In the genomic region with DNA sequence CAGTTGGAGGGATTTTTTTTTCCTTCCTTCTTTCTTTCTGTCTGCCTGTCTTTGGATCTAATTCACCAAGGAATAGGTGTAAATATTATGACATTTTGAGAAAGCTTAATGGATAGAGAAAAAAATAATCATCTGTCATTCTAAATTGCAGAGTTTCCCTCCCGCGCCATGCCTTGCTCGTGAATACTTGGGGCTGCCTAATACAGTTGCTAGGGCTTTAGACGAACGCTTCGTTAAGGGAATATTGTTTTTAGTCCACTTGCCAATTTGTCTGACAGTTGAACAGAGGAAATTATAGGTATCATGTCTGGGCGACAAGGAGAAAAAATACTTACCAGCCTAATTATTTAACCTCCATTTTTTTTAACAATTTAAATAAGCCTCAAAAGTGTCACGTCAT, we compare ENCODE assay signal across 9 mouse cellular contexts. TPM values are rescaled to one million over a fixed set of nuclear protein-coding genes. Genes with fewer than 3 reads are reported as not detected.
A peak's percentile ranks its signal among the peaks of the same experiment; 100 is the strongest.
DNase-seq lines count a peak whose midpoint lies in the region; ATAC-seq and TF ChIP-seq lines count a peak whose summit lies in the region.
"Had no signal": no experiment of that assay in that cellular context is flagged by ENCODE, and none has a peak within 500 bp of the region (broad histone marks: within the 10 kb centered on the region; RNA-seq: fewer than 3 reads in every experiment).

No protein-coding gene starts in this region.

- no peak for DNase-seq in lung, postnatal 0 days (ENCODE audit: low spot score)
- DNase-seq in lung, postnatal 36 days: no peak
- no peak for DNase-seq in forebrain, postnatal 0 days
- DNase-seq in liver, embryonic 14.5 days (ENCODE audit: low read depth in 3 of 3, low spot score in 3 of 3): no peak
- no peak for DNase-seq in thymus, postnatal 10 days (ENCODE audit: low spot score in 2 of 2)
- no peak for DNase-seq in spleen, postnatal 36 days (ENCODE audit: low spot score in 2 of 2)
- DNase-seq in retina, embryonic 14.5 days (ENCODE audit: low spot score): no peak

- no peaks in the 10 kb centered on the region for H3K36me3 ChIP-seq in lung, postnatal 0 days (ENCODE audit: insufficient read depth, low read length)
- no peaks in the 10 kb centered on the region for H3K36me3 ChIP-seq in forebrain, postnatal 0 days (ENCODE audit: insufficient read depth)
- no peaks in the 10 kb centered on the region for H3K36me3 ChIP-seq in liver, embryonic 14.5 days (replicated peaks; ENCODE audit: control insufficient read depth, insufficient read depth, low read depth)
- H3K36me3 ChIP-seq in stomach, embryonic 16.5 days (ENCODE audit: control insufficient read depth, insufficient read depth, low read length): no peaks in the 10 kb centered on the region

- H3K9ac ChIP-seq in lung, postnatal 0 days (replicated peaks; ENCODE audit: low read depth): no peak overlapping the region
- peak overlapping the region; percentile 81 for H3K9ac ChIP-seq in forebrain, postnatal 0 days
- H3K9ac ChIP-seq in liver, embryonic 14.5 days (replicated peaks): no peak overlapping the region
- H3K9ac ChIP-seq in stomach, embryonic 16.5 days (ENCODE audit: low read length): no peak overlapping the region

- no peaks in the 10 kb centered on the region; the same call in 1 of the 2 replicates for H3K4me1 ChIP-seq in lung, postnatal 0 days (ENCODE audit: insufficient read depth, low read depth, low read length)
- H3K4me1 ChIP-seq in forebrain, postnatal 0 days (ENCODE audit: insufficient read depth): peaks cover 13% of the 10 kb centered on the region; the same call in 1 of the 2 replicates
- H3K4me1 ChIP-seq in liver, embryonic 14.5 days (replicated peaks; ENCODE audit: control insufficient read depth in 2 of 2, insufficient read depth in 2 of 2, low read length in 1 of 2): no peaks in the 10 kb centered on the region
- H3K4me1 ChIP-seq in stomach, embryonic 16.5 days (ENCODE audit: control insufficient read depth, insufficient read depth, low read length): peaks cover 23% of the 10 kb centered on the region

- TF ChIP-seq EP300 in lung, postnatal 0 days (IDR thresholded peaks at IDR 0.05): no peak
- TF ChIP-seq EP300 in liver, embryonic 14.5 days (IDR thresholded peaks at IDR 0.05; ENCODE audit: low read depth): no peak

- H3K27me3 ChIP-seq in lung, postnatal 0 days (replicated peaks; ENCODE audit: insufficient read depth, low read length): peaks cover 45% of the 10 kb centered on the region
- peaks cover 32% of the 10 kb centered on the region for H3K27me3 ChIP-seq in forebrain, postnatal 0 days (ENCODE audit: insufficient read depth, low read length)
- peaks cover 47% of the 10 kb centered on the region for H3K27me3 ChIP-seq in liver, embryonic 14.5 days (ENCODE audit: control insufficient read depth, insufficient read depth, low read length)
- peaks cover 44% of the 10 kb centered on the region for H3K27me3 ChIP-seq in stomach, embryonic 16.5 days (ENCODE audit: control insufficient read depth, insufficient read depth, low read length)

- WGBS in lung, postnatal 0 days: 2% methylated on average over 8 of the region's 8 CpGs
- WGBS in forebrain, postnatal 0 days: 1% methylated on average over 8 of the region's 8 CpGs
- WGBS in liver, embryonic 14.5 days (ENCODE audit: insufficient replicate concordance): 5% methylated on average over 8 of the region's 8 CpGs
- WGBS in stomach, embryonic 16.5 days: 7% methylated on average over 8 of the region's 8 CpGs

- no peak for ATAC-seq in lung, postnatal 0 days
- ATAC-seq in forebrain, postnatal 0 days: no peak
- no peak for ATAC-seq in liver, embryonic 14.5 days (ENCODE audit: insufficient read depth)
- ATAC-seq in stomach, embryonic 16.5 days (ENCODE audit: insufficient read depth, low FRiP score): no peak

- H3K27ac ChIP-seq in lung, postnatal 0 days (ENCODE audit: low read length): no peak overlapping the region
- H3K27ac ChIP-seq in forebrain, postnatal 0 days (ENCODE audit: low read depth, low read length): peak overlapping the region; percentile 88
- no peak overlapping the region for H3K27ac ChIP-seq in liver, embryonic 14.5 days
- H3K27ac ChIP-seq in stomach, embryonic 16.5 days (ENCODE audit: low read length): no peak overlapping the region

- no peaks in the 10 kb centered on the region for H3K9me3 ChIP-seq in lung, postnatal 0 days (ENCODE audit: low read length)
- no peaks in the 10 kb centered on the region for H3K9me3 ChIP-seq in forebrain, postnatal 0 days (ENCODE audit: low read length)
- H3K9me3 ChIP-seq in liver, embryonic 14.5 days (ENCODE audit: control insufficient read depth, low read length): no peaks in the 10 kb centered on the region
- H3K9me3 ChIP-seq in stomach, embryonic 16.5 days (replicated peaks; ENCODE audit: control insufficient read depth, low read length): no peaks in the 10 kb centered on the region

- TF ChIP-seq CTCF in lung, postnatal 0 days (IDR thresholded peaks at IDR 0.05): no peak
- TF ChIP-seq CTCF in forebrain, postnatal 0 days (IDR thresholded peaks at IDR 0.05; ENCODE audit: low read depth): no peak
- no peak for TF ChIP-seq CTCF in liver, embryonic 14.5 days (IDR thresholded peaks at IDR 0.05; ENCODE audit: low read depth)

- H3K4me3 ChIP-seq in lung, postnatal 0 days (ENCODE audit: low read depth, low read length): no peak overlapping the region
- peak overlapping the region; percentile 55 for H3K4me3 ChIP-seq in forebrain, postnatal 0 days (ENCODE audit: low read depth, low read length)
- H3K4me3 ChIP-seq in liver, embryonic 14.5 days (ENCODE audit: insufficient read depth in 1 of 2, low read depth in 2 of 2, low read length in 2 of 2): no peak overlapping the region
- H3K4me3 ChIP-seq in stomach, embryonic 16.5 days (replicated peaks; ENCODE audit: low read length): peak overlapping the region; percentile 46

- peak overlapping the region; percentile 35 for H3K4me2 ChIP-seq in lung, postnatal 0 days (replicated peaks; ENCODE audit: low read depth, low read length)
- peak overlapping the region; percentile 97 for H3K4me2 ChIP-seq in forebrain, postnatal 0 days (ENCODE audit: low read depth)
- peak overlapping the region; percentile 29; the same call in 1 of the 2 replicates for H3K4me2 ChIP-seq in liver, embryonic 14.5 days (ENCODE audit: low read depth)
- peak overlapping the region; percentile 62 for H3K4me2 ChIP-seq in stomach, embryonic 16.5 days (ENCODE audit: low read depth, low read length)

RNA-seq across cellular contexts. Expression of gene Bdnf, which starts 4.0 kb away (rescaled TPM):
- 0.78 and 0.82 TPM in 2 replicates for polyA plus RNA-seq in lung, postnatal 0 days (2015; fragmentation: Nextera tagmentation; extraction: Ambion mirVana)
- 4.6 and 8.0 TPM in 2 replicates for total RNA-seq in forebrain, postnatal 0 days (2014; rRNA removed)
- polyA plus RNA-seq in forebrain, postnatal 0 days (2015; fragmentation: Nextera tagmentation; extraction: Ambion mirVana): 3.6 and 6.0 TPM in 2 replicates
- polyA plus RNA-seq in liver, embryonic 14.5 days (2012; rRNA removed): 0.02 and 0.04 TPM in 2 replicates
- polyA plus RNA-seq in liver, embryonic 14.5 days (2014; fragmentation: Nextera tagmentation; extraction: Ambion mirVana): 0.04 and 0.06 TPM in 2 replicates
- polyA plus RNA-seq in stomach, embryonic 16.5 days (2015; fragmentation: Nextera tagmentation; extraction: Ambion mirVana): 1.5 and 1.9 TPM in 2 replicates
- total RNA-seq: common myeloid progenitor, adult 5-6 weeks had no signal

Comparison
In these comparisons a context has a peak if more than half of its experiments do, and no peak if none do; other contexts are left out.
1. H3K4me2 ChIP-seq: peak in every context shown above with its lines; median percentile 97 in forebrain, postnatal 0 days; 62 in stomach, embryonic 16.5 days; 35 in lung, postnatal 0 days; 29 in liver, embryonic 14.5 days.
2. H3K4me3 ChIP-seq: peak in forebrain, postnatal 0 days (single experiment) and stomach, embryonic 16.5 days (single experiment); none in lung, postnatal 0 days (single experiment) and liver, embryonic 14.5 days (0 of 2).